Mouse (Mus musculus): ENCODE measurements around the gene Mgst2. TPM values are rescaled to one million over a fixed set of nuclear protein-coding genes. Genes with fewer than 3 reads are reported as not detected.

The Mgst2 gene
- polyA plus RNA-seq, 1 experiment, result 46.7 TPM

DNA sequence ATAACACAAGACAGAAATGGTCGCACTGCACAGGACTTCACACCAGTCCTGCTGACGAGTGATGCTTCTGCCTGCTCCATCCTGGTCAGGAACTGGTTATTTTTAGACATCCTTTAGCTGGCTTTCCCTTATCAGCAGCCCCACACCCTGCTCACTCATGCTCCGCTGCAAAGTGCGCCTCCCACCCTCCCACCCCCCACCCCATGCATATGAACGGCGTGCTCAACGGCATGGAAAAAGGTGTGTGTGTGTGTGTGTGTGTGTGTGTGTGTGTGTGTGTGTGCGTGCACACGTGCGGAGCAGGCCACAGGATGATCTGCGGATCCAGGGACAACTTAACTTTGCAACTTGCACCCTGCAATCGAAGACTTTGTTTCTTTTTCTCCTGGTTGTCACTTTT is 68.3 kb downstream of the Mgst2 start:
- no peak overlapping the region for H3K27ac ChIP-seq (replicated peaks; ENCODE audit: low read depth, low read length)
- H3K4me1 ChIP-seq (ENCODE audit: control insufficient read depth, insufficient read depth, insufficient read length, low read length), result no peaks in the 10 kb centered on the region
- no peak overlapping the region for H3K4me3 ChIP-seq (ENCODE audit: insufficient read depth, low read depth, low read length)

DNA sequence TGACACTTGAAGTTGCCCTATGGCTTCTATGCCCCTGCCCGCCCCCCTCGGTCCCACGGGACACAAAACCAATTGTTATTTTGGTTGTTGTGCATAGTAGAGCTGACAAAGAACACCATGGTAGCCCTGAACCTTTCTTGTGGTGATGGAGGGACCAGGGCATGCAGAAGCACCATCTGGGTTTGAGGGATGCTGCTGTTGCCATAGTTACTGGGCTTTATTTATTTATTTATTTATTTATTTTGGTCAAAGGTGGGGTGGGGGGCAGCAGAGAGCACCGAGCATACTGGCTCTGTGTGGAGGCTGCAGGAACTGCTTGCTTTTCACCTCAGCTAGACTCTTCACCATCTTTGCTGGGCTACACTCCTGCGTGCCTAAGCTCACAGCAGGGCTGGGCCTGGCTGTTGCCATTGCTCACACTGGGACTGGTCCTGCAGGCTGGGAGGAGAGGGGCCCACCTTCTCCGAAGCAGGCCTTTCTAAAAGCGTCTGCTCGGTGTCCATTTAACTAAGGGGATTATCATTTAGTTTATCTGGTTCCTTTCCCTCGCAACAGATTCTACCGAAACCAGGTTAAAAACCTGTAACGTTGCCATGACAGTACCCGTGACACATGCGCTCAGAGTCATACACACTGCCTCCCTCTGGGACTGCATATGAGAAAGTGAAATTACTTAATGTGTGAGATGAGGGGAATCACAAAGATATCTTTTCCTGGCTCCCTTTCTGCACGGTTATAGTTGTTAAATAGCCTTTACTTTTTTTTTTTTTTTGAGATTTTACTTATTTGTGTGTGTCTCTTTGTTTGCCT is 69.2 kb downstream of the Mgst2 start:
- no peak overlapping the region for H3K4me3 ChIP-seq (ENCODE audit: insufficient read depth, low read depth, low read length)
- H3K4me1 ChIP-seq (ENCODE audit: control insufficient read depth, insufficient read depth, insufficient read length, low read length), result no peaks in the 10 kb centered on the region
- no peak overlapping the region for H3K27ac ChIP-seq (replicated peaks; ENCODE audit: low read depth, low read length)

DNA sequence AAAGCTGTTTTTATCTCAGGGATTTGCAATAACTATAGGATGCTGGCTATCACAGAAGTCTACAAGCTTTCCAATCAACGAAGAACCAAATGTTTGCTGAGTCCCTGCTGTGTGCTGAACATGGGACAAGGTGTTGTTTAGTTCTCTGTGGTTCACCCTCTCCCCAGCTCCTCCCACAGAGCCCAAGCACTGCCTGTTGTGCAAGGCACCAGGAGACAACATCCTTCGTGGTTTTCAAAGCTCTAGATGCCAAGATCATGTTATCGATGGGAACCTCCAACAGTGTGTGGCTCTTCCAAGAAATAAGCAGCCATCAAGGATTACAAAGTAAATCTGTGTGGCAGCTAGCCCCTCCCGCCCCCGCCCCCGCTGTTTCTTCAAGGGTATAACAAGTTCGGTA is 70.5 kb downstream of the Mgst2 start:
- Histone ChIP-seq H3K4me1 (ENCODE audit: control insufficient read depth, insufficient read depth, insufficient read length, low read length) (no peaks in the 10 kb centered on the region), H3K4me3 (ENCODE audit: insufficient read depth, low read depth, low read length) (no peak overlapping the region), H3K27ac (replicated peaks; ENCODE audit: low read depth, low read length) (no peak overlapping the region)

- Histone ChIP-seq H3K4me3 (ENCODE audit: insufficient read depth, low read depth, low read length) (no peak overlapping the region), H3K4me1 (ENCODE audit: control insufficient read depth, insufficient read depth, insufficient read length, low read length) (peaks cover 2% of the 10 kb centered on the region; the same call in 1 of the 2 replicates), H3K27ac (replicated peaks; ENCODE audit: low read depth, low read length) (0 out of 2 replicates have a peak overlapping the region, but pooled peaks have one; percentile 42)
Observed at GRCm38 (mm10) chr3:51731949-51732636, 71.9 kb downstream of the Mgst2 start.

Other genes with a start within 250 kb of the Mgst2 start
- gene Naa15, start 245.2 kb upstream of the Mgst2 start, polyA plus RNA-seq (2012; ENCODE audit: insufficient read depth, insufficient read length, missing spikeins), result 22.5 and 26.8 TPM in 2 replicates
- gene Rab33b, start 176.4 kb upstream of the Mgst2 start, polyA plus RNA-seq (2012; ENCODE audit: insufficient read depth, insufficient read length, missing spikeins), result 5.0 and 6.9 TPM in 2 replicates
- 12.0 and 17.5 TPM in 2 replicates for gene Setd7, start 99.5 kb upstream of the Mgst2 start, polyA plus RNA-seq (2012; ENCODE audit: insufficient read depth, insufficient read length, missing spikeins)

Data from brown adipose tissue, adult 24 weeks (tissue).